Mouse (Mus musculus): ENCODE data around the gene Inka2.

Gene Inka2

DNA sequence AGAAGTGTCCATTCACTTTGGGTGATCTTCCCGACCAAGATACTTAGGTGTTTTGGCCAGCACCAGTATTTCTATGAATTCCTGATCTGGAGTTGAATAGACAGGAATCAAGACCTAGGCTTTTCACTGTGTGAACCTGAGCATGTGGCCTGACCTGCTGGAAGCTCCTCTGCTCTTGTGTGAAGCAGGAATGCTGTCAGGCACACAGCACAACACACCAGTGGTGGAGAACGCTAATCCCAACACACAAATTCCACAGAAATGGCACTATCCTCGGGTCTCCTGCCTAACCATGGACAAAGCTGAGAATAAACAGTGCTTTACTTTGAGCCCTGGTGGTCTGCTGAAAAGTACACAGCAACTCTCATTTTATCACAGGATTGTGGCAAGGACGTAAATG lies 16.1 kb downstream of the Inka2 start:
- DNase-seq (ENCODE audit: extremely low spot score, low read depth, low spot score): no peak

DNA sequence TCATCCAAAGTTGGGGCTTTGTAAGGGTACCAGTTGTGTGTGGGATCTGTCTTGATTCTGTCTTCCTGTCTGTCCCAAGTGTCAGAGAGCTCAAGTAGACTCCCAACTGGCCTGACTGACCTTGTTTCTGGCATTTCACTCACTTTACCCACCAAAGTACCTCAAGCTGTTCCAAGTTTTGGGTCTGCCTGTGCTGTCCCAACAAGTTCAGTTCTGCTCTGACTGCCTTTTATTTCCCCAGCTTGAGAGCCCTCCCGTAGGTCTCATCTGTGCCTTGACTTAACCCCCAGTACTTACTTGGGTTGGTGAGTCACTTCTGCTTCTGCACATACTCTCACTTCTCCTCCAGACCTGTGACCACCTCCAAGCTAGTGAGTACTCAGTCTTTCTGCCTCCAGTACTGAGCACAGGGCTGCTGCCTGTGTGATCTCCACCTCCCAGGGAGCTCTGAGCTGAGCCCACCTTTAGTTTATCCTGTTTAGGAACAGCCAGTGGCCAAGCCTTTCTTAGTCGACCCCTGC lies 17.3 kb downstream of the Inka2 start:
- DNase-seq (ENCODE audit: extremely low spot score, low read depth, low spot score): no peak

DNA sequence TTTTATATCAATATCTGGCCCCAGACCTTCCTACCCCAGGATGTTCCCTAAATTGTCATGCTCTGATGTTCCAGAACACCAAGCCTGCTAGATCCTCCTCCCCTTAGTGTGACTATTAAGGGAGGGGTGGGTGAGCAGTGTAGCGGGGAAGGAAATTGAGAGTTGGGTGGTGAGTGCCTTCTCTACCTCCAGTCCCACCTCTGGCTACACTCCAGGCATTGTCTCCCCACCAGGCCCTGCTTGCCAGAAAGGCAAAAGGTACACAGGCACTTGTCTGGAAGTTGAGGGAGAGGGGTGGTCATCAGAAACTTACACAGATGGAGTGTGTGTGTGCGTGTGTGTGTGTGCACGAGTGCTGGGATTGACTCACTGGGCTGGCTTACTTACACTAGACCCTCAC lies 18.1 kb downstream of the Inka2 start:
- DNase-seq (ENCODE audit: extremely low spot score, low read depth, low spot score): no peak

DNA sequence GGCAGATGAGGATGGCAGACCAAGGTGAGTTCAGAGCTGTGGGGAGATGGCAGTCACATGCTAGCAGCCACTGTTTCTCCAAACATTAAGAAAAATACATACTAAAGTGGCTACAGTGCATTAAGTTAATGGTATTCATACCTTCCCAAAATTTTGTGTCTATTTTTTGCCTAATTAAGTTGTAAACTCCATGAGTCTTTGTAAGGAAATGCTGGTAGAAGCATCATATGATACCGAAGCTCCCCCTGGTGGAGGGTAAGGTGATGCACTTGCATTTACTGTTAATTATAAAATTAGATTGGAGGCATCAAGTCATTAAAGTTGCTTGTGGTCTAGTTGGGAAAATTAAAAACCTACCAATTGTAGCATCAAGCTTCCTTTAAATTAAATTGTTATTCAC lies 21.6 kb downstream of the Inka2 start:
- DNase-seq (ENCODE audit: extremely low spot score, low read depth, low spot score): no peak

DNA sequence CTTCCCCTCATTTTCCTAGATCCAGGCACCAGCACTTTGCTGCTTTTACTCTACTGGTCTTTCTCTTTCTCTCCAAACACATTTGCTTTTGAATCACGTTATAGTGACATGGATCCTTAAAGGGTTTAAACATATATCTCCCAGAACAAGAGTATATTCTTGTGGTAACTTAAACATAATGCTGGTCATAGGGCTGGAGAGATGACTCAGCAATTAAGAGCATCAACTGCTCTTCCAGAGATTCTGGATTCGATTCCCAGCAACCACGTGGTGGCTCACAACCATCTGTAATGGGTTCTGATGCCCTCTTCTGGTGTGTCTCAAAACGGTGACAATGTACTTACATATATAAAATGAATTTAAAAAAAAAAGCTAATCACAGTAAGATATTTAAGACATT lies 28.0 kb downstream of the Inka2 start:
- DNase-seq (ENCODE audit: extremely low spot score, low read depth, low spot score): no peak

DNA sequence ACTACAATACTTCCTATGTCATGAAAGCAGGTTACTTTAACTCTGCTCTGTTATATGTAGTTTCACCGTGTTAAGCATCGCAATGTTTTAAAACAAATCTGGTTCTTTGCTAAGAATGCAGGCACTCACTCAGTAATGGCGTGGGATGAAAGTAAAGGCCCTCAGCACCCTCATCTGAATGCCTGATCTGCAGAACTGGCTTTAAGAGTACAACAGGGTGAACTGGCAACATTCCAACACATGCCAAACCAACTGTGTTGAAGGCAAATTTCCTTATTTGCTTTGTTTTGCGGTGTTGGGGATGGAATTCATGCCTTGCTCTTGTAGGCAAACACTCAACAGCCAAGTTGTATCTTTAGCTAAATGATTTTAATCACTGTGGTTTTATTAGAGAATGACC lies 29.1 kb downstream of the Inka2 start:
- no peak for DNase-seq (ENCODE audit: extremely low spot score, low read depth, low spot score)

DNA sequence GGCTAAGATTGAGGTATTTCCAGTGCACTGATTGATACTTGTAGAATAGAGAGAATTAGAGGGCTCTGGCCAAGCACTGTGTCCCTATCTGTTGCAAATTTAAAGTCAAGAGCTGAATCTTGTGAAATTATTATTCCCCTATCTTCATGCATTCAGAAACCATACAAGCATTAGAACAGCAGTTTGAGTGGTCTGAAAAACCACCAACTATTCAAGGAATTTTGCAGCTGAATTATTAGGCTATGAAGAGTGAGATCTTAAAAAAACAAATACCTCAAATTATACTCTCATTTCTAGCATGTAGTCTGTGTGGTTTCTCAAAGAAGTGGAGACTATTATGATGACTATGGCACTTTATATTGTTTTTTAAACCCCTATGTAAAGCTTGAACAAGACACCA lies 30.9 kb downstream of the Inka2 start:
- DNase-seq (ENCODE audit: extremely low spot score, low read depth, low spot score): no peak

DNA sequence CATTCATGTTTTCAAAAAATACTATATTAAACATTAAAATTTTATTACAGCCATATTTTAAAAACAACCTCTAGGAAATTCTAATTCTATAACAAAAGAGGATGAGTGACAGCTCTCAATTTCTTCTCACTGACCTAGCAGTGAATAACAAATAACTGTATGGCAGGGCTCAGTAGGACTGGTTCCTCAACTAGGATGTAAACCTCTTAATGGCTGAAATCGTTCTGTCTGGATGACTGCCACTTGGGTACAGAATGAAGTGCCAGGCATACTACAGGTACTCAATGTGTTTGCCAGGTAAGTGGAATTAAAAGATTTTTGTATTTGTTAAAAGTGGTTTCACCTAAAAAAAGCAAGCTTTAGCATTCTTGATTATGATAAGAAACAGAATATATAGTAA lies 31.7 kb downstream of the Inka2 start:
- no peak for DNase-seq (ENCODE audit: extremely low spot score, low read depth, low spot score)

DNA sequence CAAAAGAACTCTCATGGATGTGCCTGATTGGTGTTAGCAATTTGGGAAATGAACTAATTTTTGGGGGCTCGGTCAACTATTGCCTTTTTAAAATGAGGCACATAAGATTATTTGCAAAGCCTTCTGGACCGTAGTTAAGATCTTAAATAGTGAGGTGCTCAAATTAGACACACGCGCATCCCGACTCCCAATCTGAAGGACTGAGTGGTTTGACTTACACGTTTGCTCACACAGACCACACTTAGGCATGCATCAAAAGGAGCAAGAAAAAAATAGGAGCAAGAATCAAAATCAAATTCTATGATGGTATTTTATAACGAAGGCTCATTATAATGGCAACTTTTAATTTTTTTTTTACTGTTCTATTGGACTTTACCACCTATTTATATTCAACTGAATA lies 32.7 kb downstream of the Inka2 start:
- no peak for DNase-seq (ENCODE audit: extremely low spot score, low read depth, low spot score)

DNA sequence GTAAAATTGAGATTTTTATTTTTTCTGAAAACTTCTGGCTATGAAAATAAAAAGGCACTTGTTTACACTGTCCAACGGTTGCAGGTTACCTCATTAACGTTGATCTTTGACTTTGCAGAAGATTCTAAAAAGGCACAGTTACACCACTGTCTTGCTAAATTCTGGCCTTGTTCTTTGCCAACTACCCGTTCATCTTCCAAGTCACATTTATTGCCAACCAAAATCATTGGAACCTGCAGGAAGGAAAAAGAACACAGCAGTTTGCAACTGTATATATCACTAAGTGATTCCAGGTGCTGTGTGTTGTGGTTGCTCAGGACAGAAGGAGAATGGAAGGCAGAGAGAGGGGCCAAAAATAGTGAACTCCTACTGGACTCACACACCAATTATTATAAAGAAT lies 33.3 kb downstream of the Inka2 start:
- DNase-seq (ENCODE audit: extremely low spot score, low read depth, low spot score): no peak

DNA sequence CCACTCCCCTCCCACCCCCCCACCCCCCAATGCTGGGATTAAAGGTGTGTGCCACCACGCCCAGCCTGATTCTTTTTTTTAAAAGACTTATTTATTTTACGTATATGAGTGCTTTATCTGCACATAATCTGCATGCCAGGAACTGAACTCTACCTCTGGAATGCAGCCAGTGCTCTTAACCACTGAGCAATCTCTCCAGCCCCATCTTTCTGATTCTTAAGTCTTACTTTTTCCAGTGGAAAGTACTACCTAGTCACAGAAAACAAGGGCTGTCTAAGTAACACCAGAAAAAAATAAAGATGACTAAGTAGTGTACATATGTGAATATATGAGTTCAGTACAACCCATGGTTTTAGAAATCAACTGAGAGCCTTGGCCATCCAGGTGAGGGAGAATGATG lies 42.1 kb downstream of the Inka2 start:
- no peak for DNase-seq (ENCODE audit: extremely low spot score, low read depth, low spot score)

DNA sequence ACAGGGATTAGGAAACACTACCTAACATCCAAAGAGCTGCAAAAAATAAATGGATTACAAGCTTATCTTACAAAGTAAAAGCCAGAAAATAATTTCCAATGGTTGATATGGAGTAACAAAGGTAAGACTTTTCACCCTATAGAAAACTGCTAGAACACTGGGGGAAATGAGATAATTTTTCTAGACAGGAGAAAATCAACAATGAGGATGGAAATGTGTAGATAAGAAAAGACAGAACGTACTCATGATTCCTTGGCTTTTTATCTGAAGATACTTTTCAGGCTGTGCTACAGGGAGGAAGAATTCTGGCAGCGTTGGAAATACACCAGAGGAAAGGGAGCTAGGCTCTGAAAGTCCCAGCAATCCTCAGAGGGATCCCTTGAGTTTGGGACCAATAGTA lies 46.4 kb downstream of the Inka2 start:
- no peak for DNase-seq (ENCODE audit: extremely low spot score, low read depth, low spot score)

DNA sequence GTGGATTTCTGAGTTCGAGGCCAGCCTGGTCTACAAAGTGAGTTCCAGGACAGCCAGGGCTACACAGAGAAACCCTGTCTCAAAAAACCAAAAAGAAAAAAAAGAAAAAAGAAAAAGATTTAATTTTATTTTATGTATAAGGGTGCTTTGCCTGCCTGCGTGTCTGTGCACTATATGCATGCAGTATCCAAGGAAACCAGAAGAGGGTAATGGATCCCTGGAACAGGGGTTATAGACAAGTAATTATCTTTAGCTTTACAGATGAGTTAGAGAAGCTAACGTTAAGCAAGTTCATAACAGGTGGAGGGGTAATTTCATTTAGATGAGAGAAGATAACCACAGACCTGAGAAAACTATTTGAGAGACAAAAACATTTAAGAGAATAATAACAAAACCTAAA lies 49.8 kb downstream of the Inka2 start:
- DNase-seq (ENCODE audit: extremely low spot score, low read depth, low spot score): no peak

DNA sequence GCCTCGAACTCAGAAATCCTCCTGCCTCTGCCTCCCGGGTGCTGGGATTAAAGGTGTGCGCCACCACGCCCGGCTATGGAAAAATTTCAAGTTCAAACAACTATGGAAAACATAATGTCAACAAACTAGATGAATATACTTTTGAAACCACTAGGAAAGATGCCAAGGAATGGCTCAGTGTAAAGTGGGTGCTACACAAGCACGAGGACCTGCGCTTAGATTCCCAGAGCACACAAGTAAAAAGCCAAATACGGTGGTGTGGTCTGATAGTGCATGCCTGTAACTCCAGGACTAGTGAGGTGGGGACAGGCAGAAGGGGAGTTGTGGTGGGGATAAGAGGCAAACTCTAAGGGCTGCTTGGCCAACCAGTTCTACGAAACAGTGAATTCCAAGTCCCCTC lies 50.7 kb downstream of the Inka2 start:
- no peak for DNase-seq (ENCODE audit: extremely low spot score, low read depth, low spot score)

DNA sequence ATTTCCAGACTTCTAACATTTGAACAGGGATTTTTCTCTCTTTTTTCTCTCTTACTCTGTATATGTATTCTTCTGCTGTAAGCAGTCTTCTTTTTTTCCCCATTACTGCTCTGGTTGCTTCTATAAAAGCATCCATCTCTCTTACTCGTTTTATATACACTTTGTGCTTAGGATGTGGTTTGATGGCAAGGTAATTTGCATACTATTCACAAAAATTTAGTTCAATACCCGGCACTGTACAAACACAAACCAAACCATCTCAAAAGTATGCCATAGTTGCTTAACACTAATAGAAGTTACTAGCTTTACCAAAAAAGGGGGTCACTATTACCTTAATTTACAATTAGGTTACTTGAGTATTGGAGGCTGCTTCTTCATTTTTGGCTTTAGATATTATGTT lies 52.1 kb downstream of the Inka2 start:
- no peak for DNase-seq (ENCODE audit: extremely low spot score, low read depth, low spot score)

DNA sequence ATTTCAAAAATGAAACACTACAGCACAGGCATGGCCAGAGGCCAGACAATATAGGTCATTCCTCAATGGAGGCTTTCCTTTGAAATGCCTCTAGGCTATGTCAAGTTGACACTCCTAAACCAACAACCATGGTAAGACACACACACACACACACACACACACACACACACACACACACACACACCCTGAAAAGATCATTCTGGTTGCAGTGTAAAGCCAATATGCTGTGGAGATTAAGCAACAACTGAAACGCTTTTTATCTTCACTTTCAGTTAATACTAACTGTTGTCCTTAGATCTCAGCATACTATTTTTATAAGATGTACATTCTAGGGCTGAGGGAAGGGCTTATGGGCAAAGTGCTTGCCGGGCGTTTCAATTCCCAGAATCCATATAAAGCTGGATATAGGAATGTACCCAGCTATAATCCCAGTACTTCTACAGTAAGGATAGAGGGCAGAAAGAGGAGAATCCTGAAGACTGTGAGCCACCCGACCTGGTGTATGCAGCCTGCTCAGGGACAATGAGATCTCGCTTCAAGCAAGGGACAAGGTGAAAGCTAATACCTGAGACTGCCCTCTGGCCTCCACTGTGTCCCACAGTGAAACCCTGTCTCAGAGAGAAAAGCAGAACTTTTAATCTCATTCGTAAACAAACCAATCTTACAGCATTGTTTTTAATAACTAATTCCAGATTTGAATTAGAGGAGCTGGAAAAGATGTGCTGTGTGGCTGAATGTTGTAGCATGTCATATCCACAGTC lies 53.1 kb downstream of the Inka2 start:
- no peak for DNase-seq (ENCODE audit: extremely low spot score, low read depth, low spot score)

DNA sequence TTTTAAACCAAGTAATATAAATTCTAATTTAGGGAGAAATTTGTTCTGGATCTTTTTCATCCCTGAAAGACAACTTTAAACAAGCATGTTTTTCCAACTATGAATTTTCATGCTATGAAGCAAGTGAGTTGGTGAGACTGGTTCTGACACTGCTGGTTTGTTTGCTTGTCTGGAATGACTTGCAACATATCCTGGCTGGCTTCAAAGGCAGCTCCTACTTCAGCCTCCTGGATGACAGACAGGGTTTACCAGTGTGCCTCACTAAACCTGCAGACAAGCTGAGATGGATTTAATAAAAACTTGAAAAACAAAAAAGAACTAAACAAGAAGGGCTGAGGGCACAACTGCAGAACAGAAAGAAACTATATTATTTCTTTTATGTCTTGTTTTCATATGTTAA lies 53.7 kb downstream of the Inka2 start:
- no peak for DNase-seq (ENCODE audit: extremely low spot score, low read depth, low spot score)

DNA sequence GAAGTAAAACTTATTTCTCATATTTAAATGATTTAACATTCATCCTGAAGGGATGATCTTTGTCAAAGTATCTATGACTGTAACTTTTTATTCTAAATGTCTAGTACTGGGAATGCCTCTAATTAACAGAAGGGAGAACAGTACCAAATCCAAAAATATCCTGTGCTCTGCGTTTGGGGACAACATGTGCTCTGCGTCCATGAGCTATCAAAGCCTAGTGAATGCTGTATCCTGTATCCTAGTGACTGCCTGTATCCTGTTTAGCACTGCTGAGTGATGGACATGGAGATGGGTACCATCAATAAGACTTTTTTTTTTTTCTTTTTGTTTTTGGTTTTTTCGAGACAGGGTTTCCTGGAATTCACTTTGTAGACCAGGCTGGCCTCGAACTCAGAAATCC lies 54.3 kb downstream of the Inka2 start:
- DNase-seq (ENCODE audit: extremely low spot score, low read depth, low spot score): no peak

DNA sequence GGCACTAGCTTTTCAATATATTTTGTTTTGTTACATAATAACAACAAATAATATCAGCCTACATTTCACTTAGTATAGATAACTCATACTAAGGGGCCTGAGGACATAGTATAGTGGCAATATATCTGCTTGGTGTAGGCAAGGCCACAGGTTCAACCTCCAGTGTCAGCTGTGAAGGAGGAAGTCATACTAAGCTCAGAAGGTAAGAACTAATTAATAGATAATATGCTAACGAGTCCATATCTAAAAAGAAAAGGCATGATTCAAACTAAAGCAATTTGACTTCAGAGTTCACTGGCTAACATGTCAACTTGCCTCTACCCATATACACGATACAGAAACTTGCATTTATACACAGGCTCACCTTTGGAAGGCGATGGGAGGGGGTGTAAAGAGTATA lies 55.7 kb downstream of the Inka2 start:
- DNase-seq (ENCODE audit: extremely low spot score, low read depth, low spot score): no peak

DNA sequence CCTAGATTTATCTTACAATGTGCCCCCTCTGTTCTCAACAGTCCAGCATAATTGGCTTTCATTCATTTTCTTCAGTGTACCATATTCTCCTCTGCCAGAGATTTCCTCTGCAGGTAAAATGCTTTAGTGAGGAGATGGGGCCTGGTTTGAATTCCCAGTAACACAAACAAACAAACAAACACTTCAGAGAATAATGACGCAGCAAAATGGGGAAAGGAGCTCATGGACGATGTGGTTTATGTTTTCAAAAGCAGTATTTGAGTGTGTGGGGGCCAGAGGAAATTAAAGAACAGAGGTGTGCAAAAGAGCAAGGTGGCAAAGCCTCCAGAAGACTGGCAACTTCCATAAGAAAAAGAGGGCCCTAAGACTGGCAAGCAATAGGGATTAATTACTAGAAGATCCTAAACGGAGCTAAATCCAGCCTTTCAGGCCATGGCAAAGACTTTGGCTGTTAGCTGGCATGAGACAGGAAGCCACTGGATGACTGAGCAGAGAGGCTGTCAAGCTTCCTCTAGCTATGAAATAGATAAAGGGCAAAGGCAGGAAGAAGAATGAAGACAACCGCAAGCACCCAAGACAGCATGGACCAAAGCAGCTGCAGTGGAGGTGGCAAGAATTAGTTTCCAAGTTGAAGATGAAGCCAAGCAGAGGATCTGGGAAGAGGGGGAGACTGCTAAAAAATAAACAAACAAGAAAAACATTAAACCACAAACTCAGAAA lies 58.9 kb downstream of the Inka2 start:
- DNase-seq (ENCODE audit: extremely low spot score, low read depth, low spot score): no peak

DNA sequence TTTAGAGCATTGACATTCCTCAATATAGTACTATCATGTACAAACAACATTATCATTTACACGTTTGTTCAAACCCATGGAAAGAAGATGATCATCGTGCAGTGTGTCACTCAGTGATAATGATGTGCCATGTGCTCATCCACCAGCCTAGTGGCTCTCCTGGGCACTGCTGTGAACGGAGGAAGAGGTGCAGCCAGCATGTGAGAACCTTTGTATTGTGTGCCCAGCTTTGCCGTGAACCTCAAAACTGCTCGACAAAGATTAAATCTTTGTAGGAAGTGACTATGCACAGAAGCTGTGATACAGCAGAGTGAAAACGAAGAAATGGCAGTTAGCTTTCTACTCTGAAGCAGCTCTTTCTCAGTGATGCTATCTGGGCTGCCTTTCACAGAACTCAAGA lies 64.1 kb downstream of the Inka2 start:
- DNase-seq (ENCODE audit: extremely low spot score, low read depth, low spot score): no peak

DNA sequence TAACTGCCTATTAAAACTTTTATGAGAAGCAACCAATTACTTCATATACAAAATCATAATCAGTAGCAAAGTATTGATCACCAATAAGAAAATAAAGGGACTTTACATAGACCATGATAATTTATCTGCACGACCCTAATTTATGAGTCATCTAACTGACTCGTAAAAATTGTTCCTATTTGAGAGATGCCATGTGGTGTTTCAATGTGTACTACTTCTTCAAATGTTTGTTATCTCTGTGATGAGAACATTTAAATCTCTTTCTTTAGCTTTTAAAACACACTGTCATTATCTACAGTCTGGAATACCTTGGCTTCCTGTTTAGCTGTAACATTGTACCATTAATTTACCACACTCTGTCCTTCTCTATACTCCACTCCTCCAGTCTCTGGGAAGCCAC lies 65.0 kb downstream of the Inka2 start:
- no peak for DNase-seq (ENCODE audit: extremely low spot score, low read depth, low spot score)

All from hindlimb bud, embryonic 11.5 days (tissue).